Mouse (Mus musculus) urinary bladder, postnatal 4 days (tissue): ENCODE measurements around the gene Hamp.

Experiments used
- DNase-seq, 2 experiments: peaks; one replicate each; pipeline ENCODE4 v3.0.0; 2021 to 2022; ENCODE audit warnings: low spot score in 2 of 2

Hamp gene

DNA sequence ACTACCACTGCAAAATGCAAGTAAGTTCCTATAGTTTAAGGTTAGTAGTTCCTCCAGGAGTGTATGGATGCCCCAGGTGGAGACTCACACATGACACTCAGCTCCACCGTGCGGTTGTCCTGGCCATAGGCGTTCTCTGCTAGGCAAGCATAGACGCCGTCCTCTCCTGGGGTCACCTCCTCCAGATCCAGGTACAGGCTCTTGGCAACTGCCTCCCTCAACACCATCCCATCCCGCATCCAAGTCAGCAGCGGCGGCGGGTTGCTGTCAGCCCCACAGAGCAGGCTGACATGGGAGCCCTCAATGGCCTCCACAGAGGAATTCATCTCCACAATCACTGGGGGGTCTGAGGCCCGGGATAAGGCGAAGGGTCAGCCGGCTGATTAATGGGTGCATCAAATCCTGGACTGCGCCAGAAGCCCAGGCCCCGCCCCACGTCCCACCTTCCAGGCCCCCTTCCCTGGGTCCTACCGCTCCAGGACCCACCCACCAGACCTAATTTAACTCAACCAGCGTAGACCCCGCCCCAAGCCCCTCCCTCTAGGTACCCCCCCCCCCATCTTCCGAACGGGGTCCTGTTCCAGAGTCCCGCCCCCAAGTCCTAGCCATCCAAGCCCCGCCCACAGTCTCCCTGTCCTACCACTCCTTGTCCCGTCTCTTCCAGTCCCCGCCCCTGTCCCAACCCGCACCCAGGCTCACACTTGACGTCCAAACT is 35.4 kb downstream of the Hamp start:
- no peak for DNase-seq

DNA sequence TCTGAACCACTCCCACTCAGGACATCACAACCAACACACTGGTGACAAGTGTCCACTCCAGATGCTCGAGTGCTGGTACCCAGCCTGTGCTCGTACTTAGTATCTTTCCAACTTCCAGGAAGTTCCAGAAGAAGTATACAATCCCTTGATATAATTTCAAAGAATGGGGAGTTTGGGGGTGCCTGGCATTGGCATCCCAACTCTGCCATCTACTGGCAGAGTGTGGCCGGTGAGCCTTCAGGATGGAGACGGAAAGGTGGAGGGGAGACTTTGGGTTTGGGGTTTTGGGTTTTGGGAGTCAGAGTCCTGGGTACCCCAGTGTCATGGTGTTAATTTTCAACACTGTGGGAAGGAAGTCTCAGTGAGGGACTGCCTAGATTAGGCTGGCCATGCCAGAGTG is 39.8 kb downstream of the Hamp start:
- DNase-seq: no peak

DNA sequence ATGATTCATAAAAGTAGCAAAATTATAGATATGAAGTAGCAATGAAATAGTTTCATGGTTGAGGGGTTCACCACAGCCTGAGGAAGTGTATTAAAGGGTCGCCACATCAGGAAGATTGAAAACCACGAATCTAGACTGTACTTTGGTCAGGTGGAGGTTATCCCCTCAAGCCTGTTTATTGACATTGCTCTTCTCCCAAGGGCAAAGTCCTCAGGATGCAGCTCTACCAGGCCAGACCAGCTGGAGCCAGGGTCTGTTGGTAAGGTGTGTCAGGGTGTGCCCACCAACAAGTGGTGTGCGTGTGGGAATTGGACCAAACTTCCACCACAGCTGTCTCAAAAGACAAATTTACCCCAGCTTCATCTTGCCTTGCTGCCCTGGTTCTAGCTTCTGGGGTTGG is 48.6 kb downstream of the Hamp start:
- DNase-seq: no peak

DNA sequence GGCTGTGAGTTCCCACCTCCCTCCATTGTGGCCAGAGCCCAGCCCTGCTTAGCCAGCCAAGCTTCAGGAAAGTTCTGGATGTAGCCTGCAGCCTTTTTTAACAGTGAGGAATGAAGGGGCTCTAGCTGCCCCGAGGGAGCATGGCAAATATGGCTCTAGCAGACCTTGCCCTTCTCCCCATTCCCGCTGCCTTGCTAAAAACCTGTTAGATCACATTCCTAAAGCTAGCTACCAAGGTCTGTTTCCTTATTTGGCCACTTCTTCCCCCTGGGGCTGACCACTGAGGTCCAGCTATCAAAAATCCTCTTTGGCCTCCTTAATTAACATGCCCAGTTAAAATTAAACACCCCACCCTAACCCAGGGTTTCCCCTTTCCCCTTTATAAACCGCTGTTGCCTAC is 51.3 kb downstream of the Hamp start:
- no peak for DNase-seq
